Mouse (Mus musculus) thymus, adult 2 months (tissue): ENCODE results near the gene Scimp.

ENCODE experiments used
- CTCF ChIP-seq: fragments of 200-500 bp; IDR thresholded peaks from 2 replicates; pipeline ENCODE4 v1.5.1; 2012; ENCODE audit warnings: mild to moderate bottlenecking, control low read depth, low read length, moderate library complexity, borderline replicate concordance; ENCODE audit not compliant: control insufficient read depth, poor library complexity, insufficient read depth; ENCODE audit errors: extremely low read depth
- POLR2A ChIP-seq: fragments of 200-500 bp; IDR thresholded peaks from 2 replicates; pipeline ENCODE4 v1.6.1; 2012; ENCODE audit warnings: mild to moderate bottlenecking, low read length, control low read depth, moderate library complexity; ENCODE audit not compliant: control insufficient read depth, poor library complexity, insufficient read depth; ENCODE audit errors: extremely low read depth

DNA sequence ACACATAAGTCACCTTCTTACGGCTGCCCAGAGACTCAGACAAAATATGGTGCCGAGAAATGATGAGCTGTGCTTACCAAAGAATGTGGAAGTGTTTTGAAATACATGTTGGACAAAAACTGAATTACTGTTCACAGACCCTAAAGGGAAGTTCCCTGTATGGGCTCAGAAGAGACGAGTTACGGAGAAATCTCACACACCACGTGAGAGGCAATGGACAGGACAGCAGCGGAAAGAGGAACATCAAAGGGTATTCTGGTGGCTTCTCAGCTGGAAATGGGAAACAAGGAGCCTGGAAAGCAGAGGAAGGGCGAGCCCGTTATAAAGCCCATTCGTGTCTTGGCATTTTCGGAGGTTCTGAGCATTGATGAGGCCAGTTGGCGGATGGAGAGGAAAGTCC, 25.3 kb downstream of the Scimp start:
- TF ChIP-seq CTCF, result no peak
- no peak for TF ChIP-seq POLR2A
